Mouse (Mus musculus) heart, embryonic 11.5 days (tissue): Measurements from ENCODE around the gene Dnaja4. TPM values are rescaled to one million over a fixed set of nuclear protein-coding genes. Genes with fewer than 3 reads are reported as not detected.

Experiments
- ATAC-seq: fragments of 200-750 bp; cut with Nextera tagmentation; replicated peaks from 2 replicates; pipeline ENCODE4 v1.8.0; 2017; ENCODE audit warnings: moderate library complexity; ENCODE audit not compliant: insufficient number of reproducible peaks, low FRiP score, low TSS enrichment
- H3K27ac ChIP-seq: fragments of 300-500 bp; sonication (generic); 2 replicates; pipeline ENCODE4 v1.5.1; 2014; ENCODE audit warnings: mild to moderate bottlenecking, low read depth, low read length
- H3K27me3 ChIP-seq: fragments of 300-500 bp; sonication (generic); 2 replicates; pipeline ENCODE4 v1.6.1; 2014; ENCODE audit warnings: mild to moderate bottlenecking, low read length, mixed read lengths; ENCODE audit not compliant: control insufficient read depth, insufficient read depth
- H3K36me3 ChIP-seq: fragments of 300-500 bp; sonication (generic); 2 replicates; pipeline ENCODE4 v1.6.1; 2014; ENCODE audit warnings: mild to moderate bottlenecking, low read length, moderate library complexity, mixed read lengths; ENCODE audit not compliant: control insufficient read depth, insufficient read depth
- H3K4me1 ChIP-seq: fragments of 300-500 bp; sonication (generic); 2 replicates; pipeline ENCODE4 v1.6.1; 2014; ENCODE audit warnings: low read length; ENCODE audit not compliant: control insufficient read depth, insufficient read depth
- H3K4me2 ChIP-seq: fragments of 300-500 bp; sonication (generic); 2 replicates; pipeline ENCODE4 v1.6.1; 2014; ENCODE audit warnings: mild to moderate bottlenecking, moderate library complexity
- H3K4me3 ChIP-seq: fragments of 300-500 bp; sonication (generic); 2 replicates; pipeline ENCODE4 v1.5.1; 2014; ENCODE audit warnings: low read depth, low read length
- H3K9ac ChIP-seq: fragments of 300-500 bp; sonication (generic); 2 replicates; pipeline ENCODE4 v1.6.1; 2014; ENCODE audit warnings: mild to moderate bottlenecking, low read depth, low read length, moderate library complexity
- H3K9me3 ChIP-seq: fragments of 300-500 bp; sonication (generic); replicated peaks from 2 replicates; pipeline ENCODE4 v1.6.1; 2016; ENCODE audit warnings: low read length; ENCODE audit not compliant: control insufficient read depth
- WGBS: fragments of 180-500 bp; shearing (Covaris S2); extraction: QIAGEN DNeasy Blood & Tissue Kit; methylation state at CpG from one replicate; pipeline ENCODE4 v1.1.7; 2014; ENCODE audit not compliant: insufficient replicate concordance; 5-methylcytosine and 5-hydroxymethylcytosine counted together
- polyA plus RNA-seq: library from polyadenylated mRNA; unstranded; fragments of >200 nt; fragmentation: Nextera tagmentation; extraction: Ambion mirVana; gene quantifications from 2 replicates; pipeline ENCODE4 v1.2.1, GENCODE M21; 2014

Gene Dnaja4
- polyA plus RNA-seq, 1 experiment from 2014 or later = 19.0 TPM

DNA sequence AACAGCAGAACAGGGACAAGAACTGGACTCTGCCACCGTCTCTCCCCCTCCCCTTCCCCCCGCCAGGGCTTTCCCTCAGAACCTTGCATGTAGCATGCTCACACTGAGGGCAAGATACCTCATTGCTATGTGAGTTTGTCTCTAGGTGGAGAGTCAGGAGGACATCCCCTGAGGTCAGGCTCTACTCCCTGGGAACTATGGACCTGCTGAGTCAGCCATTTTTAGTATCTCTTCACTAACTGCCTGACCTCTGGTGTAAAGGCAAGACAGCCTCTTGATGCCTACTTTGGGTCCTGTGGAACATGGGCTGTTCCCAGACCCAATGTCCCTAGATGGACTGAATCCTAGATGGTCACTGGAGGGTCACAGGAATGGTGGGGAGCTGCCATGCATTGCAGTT lies 53.0 kb downstream of the Dnaja4 start:
- Histone ChIP-seq H3K9me3 (no peaks in the 10 kb centered on the region), H3K27me3 (peaks cover 2% of the 10 kb centered on the region; the same call in 1 of the 2 replicates), H3K9ac (no peak overlapping the region), H3K27ac (no peak overlapping the region), H3K36me3 (no peaks in the 10 kb centered on the region), H3K4me1 (no peaks in the 10 kb centered on the region), H3K4me3 (no peak overlapping the region), H3K4me2 (no peak overlapping the region)
- no peak for ATAC-seq
- 84% methylated on average over 2 of the region's 2 CpGs for WGBS

DNA sequence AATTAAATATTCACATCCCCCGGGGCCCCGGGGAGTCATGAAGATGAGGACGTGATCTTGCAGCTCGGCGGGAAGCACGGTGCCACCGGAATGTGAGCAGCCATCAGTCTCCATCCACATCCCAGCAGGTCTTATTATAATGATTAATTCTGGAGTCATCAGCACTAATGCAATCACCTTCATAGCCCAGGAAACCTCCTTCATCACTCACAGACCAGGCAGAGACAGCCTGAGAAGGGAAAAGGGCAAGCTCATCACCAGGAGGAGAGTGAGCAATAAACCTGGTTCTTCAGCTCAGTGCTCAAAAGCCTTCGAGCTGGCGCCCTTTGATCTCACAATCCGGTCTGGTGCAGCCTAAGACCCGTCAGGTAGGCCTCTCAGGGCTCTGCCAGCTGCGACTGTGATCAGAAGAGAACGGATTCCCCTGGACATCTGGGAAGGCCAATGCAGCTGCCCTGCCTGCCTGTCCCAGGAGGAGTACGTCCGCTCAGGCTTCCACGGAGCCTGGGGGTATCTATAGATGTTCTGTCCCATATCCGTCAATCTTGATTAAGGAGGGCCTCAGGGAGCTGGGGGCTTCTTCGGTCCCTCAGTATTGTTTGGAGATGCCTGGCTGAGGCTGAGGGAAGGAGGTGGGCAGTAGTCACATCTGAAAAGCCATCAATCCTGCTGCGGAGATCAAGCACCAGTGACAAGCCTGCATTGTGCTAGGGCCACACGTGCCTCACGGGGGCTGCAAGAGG lies 53.7 kb downstream of the Dnaja4 start:
- no peak overlapping the region for H3K4me3 ChIP-seq
- no peaks in the 10 kb centered on the region for H3K36me3 ChIP-seq
- no peak; the same call in 1 of the 2 replicates for ATAC-seq
- no peak overlapping the region for H3K27ac ChIP-seq
- no peak overlapping the region for H3K9ac ChIP-seq
- H3K27me3 ChIP-seq = peaks cover 2% of the 10 kb centered on the region; the same call in 1 of the 2 replicates
- H3K4me1 ChIP-seq = no peaks in the 10 kb centered on the region
- WGBS = 41% methylated on average over 21 of the region's 21 CpGs
- H3K4me2 ChIP-seq = no peak overlapping the region
- H3K9me3 ChIP-seq = no peaks in the 10 kb centered on the region

- Histone ChIP-seq H3K9ac (no peak overlapping the region), H3K4me3 (no peak overlapping the region), H3K9me3 (no peaks in the 10 kb centered on the region), H3K27me3 (peaks cover 2% of the 10 kb centered on the region; the same call in 1 of the 2 replicates), H3K36me3 (no peaks in the 10 kb centered on the region), H3K4me1 (no peaks in the 10 kb centered on the region), H3K4me2 (no peak overlapping the region), H3K27ac (no peak overlapping the region)
- no peak for ATAC-seq
- WGBS = 64% methylated on average over 11 of the region's 11 CpGs
These were observed 54.2 kb downstream of the Dnaja4 start for GRCm38 (mm10) chr9:54752944-54753295.

DNA sequence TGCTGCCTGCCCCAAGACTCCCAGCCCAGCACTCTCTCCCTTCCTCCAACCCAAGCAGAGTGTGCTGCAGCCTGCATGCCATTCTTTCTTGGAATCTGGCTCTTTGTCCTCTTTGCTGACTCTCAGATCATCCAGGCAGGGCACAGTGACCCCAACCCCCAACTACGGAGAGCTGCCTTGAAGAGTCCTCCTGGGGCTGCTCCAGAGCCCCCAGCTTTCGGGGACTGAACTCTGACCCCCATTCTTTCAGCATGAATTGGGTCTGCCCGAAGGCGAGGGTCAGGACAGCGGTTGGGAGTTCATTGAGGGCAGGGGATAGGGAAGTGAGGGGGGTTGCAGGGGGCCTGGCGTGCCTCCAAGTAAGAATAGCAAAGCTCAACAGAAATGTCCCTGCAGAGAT lies 60.9 kb downstream of the Dnaja4 start:
- no peaks in the 10 kb centered on the region for H3K36me3 ChIP-seq
- H3K4me3 ChIP-seq = no peak overlapping the region
- peaks cover 11% of the 10 kb centered on the region for H3K4me1 ChIP-seq
- ATAC-seq = no peak
- no peaks in the 10 kb centered on the region for H3K9me3 ChIP-seq
- peaks cover 30% of the 10 kb centered on the region for H3K27me3 ChIP-seq
- no peak overlapping the region for H3K27ac ChIP-seq
- H3K4me2 ChIP-seq = no peak overlapping the region
- 45% methylated on average over 6 of the region's 6 CpGs for WGBS
- H3K9ac ChIP-seq = no peak overlapping the region

- 19% methylated on average over 12 of the region's 12 CpGs for WGBS
- peaks cover 62% of the 10 kb centered on the region for H3K27me3 ChIP-seq
These were observed 65.4 kb downstream of the Dnaja4 start for GRCm38 (mm10) chr9:54764091-54764490.

DNA sequence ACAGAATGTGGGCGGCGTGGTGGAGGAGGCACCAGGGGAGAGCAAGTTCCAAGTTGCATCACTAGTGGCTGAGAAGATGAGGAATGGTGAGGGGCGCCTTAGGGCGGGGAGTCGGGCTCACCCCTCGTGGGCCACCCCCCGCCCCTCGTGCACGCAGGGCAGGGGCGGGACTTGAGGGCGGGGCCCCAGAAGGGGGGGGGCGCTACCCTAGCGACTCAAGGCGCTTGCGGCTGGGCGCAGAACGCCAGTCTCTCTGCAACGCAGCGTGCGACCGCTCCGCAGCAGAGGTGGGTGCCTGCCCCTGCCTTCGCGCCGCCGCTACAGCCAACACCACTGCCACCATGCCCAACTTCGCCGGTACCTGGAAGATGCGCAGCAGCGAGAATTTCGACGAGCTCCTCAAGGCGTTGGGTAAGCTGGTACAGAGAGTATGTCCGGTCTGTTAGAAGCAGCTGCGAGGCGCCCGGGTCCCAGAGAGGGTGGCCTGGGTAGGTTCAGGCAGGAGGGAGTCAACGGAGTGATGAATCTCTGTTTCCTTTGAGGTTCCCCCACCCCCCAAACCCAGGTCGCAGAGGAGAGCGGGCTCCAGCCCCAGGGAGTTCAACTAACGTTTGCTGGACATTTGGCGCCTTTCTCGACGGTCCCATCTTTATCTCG lies 66.0 kb downstream of the Dnaja4 start, which contains the start of gene Crabp1:
Gene Crabp1 (plus strand): TSS at position 188 of the 657 bp plus-strand sequence.
- 2% methylated on average over 41 of the region's 45 CpGs for WGBS
- ATAC-seq = no peak
- no peaks in the 10 kb centered on the region for H3K9me3 ChIP-seq

More at GRCm38 (mm10) chr9:54764091-54764490, 65.4 kb downstream of the Dnaja4 start:
- no peak overlapping the region; the same call in 1 of the 2 replicates for H3K4me3 ChIP-seq
- H3K9me3 ChIP-seq = no peaks in the 10 kb centered on the region
- no peak overlapping the region for H3K9ac ChIP-seq
- H3K4me1 ChIP-seq = peaks cover 25% of the 10 kb centered on the region
- no peaks in the 10 kb centered on the region for H3K36me3 ChIP-seq
- H3K4me2 ChIP-seq = peak overlapping the region; percentile 83
- no peak for ATAC-seq
- H3K27ac ChIP-seq = no peak overlapping the region

DNA sequence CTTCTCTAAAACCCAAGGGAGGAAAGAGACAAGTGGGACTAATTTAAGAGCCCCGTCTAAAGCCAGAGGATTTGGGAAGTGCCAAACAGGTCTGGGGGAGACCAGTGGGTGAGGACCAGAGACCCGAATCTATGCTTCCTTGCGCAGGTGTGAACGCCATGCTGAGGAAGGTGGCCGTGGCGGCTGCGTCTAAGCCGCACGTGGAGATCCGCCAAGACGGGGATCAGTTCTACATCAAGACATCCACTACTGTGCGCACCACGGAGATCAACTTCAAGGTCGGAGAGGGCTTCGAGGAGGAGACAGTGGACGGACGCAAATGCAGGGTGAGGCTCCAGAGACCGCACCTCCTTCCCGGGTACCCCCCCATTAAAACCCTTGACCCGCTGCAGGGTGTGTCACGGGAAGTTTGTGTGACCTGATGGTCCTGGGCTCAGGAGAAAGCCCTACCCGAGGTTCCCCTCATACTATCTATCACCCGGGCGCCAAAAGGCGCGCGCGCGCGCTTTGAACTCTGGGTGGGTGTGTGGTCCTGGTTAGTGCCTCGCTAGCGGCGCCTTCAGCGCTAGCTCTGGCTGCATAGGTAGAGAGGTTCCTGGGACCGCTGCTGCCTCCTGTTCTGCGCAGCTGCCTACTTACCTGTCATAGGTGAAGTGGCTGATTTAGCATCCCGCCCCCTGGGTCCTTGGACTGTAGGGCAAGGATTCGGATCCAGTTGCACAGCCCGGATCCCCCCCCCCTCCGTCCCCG lies 66.8 kb downstream of the Dnaja4 start:
- Histone ChIP-seq H3K27ac (no peak overlapping the region), H3K9me3 (no peaks in the 10 kb centered on the region), H3K4me3 (peak overlapping the region; percentile 43), H3K9ac (0 out of 2 replicates have a peak overlapping the region, but pooled peaks have one; percentile 8), H3K27me3 (peaks cover 75% of the 10 kb centered on the region), H3K4me2 (peak overlapping the region; percentile 83), H3K4me1 (peaks cover 16% of the 10 kb centered on the region), H3K36me3 (no peaks in the 10 kb centered on the region)
- WGBS = under 1% methylated on average over 41 of the region's 41 CpGs
- 0 out of 2 replicates have a peak, but pooled peaks have one; percentile 14 for ATAC-seq

More for the DNA sequence above, 66.0 kb downstream of the Dnaja4 start, which contains the start of gene Crabp1:
- peak within 1 kb of the TSS; percentile 83 for H3K4me2 ChIP-seq
- H3K4me1 ChIP-seq = peaks cover 21% of the 10 kb centered on the region
- 0 out of 2 replicates have a peak within 1 kb of the TSS, but pooled peaks have one; percentile 8 for H3K9ac ChIP-seq
- peak within 1 kb of the TSS; percentile 43 for H3K4me3 ChIP-seq
- peaks cover 68% of the 10 kb centered on the region for H3K27me3 ChIP-seq
- H3K27ac ChIP-seq = no peak within 1 kb of the TSS
- no peaks in the 10 kb centered on the region for H3K36me3 ChIP-seq
